21 mouse cellular contexts compared by ENCODE assay signal in genomic region chr11:59149302-59149701, GRCm38 (mm10). TPM values are rescaled to one million over a fixed set of nuclear protein-coding genes. Genes with fewer than 3 reads are reported as not detected.
"Had no signal": no experiment of that assay in that cellular context is flagged by ENCODE, and none has a peak within 500 bp of the region (broad histone marks: within the 10 kb centered on the region; RNA-seq: fewer than 3 reads in every experiment).

No protein-coding gene starts in this region.

- DNase-seq: kidney, adult 9 months; kidney, postnatal 14 days; kidney, postnatal 4 days; left cerebral cortex, postnatal 4 days; liver, postnatal 0 days; lung, postnatal 36 days; thymus, adult 2 months; thymus, postnatal 14 days; thymus, postnatal 4 days had no signal

- H3K27me3 ChIP-seq: limb, embryonic 15.5 days; lung, embryonic 15.5 days; midbrain, embryonic 13.5 days had no signal

- H3K9me3 ChIP-seq: limb, embryonic 12.5 days; limb, embryonic 15.5 days; lung, embryonic 15.5 days; megakaryocyte, embryonic 14.5 days; midbrain, embryonic 10.5 days; midbrain, embryonic 13.5 days had no signal

- H3K4me3 ChIP-seq: limb, embryonic 12.5 days; limb, embryonic 15.5 days; lung, embryonic 15.5 days; megakaryocyte, embryonic 14.5 days; midbrain, embryonic 10.5 days; midbrain, embryonic 13.5 days had no signal

- H3K36me3 ChIP-seq: limb, embryonic 12.5 days; limb, embryonic 15.5 days; lung, embryonic 15.5 days; midbrain, embryonic 10.5 days; midbrain, embryonic 13.5 days had no signal

- H3K4me1 ChIP-seq: limb, embryonic 12.5 days; limb, embryonic 15.5 days; lung, embryonic 15.5 days; midbrain, embryonic 10.5 days; midbrain, embryonic 13.5 days had no signal

- H3K9ac ChIP-seq: limb, embryonic 12.5 days; limb, embryonic 15.5 days; liver, embryonic 14.5 days; liver, postnatal 0 days; lung, embryonic 15.5 days; midbrain, embryonic 13.5 days had no signal

- H3K4me2 ChIP-seq: limb, embryonic 12.5 days; limb, embryonic 15.5 days; liver, embryonic 11.5 days; lung, embryonic 15.5 days; midbrain, embryonic 13.5 days had no signal

- H3K27ac ChIP-seq: limb, embryonic 12.5 days; limb, embryonic 15.5 days; liver, embryonic 14.5 days; lung, embryonic 15.5 days; midbrain, embryonic 10.5 days; midbrain, embryonic 13.5 days had no signal

- ATAC-seq: liver, postnatal 0 days; midbrain, embryonic 13.5 days; midbrain, embryonic 16.5 days had no signal

RNA-seq across cellular contexts. Expression of gene Gjc2, which starts 33.7 kb away (rescaled TPM):
- total RNA-seq: monocyte, adult 5-6 weeks had no signal
- polyA plus RNA-seq: midbrain, embryonic 10.5 days; midbrain, embryonic 13.5 days; neural tube, embryonic 11.5 days; neural tube, embryonic 14.5 days had no signal
